Mouse (Mus musculus) right cerebral cortex, postnatal 10 days (tissue): ENCODE measurements around the gene Fam168a.

Source experiments
- DNase-seq, 2 experiments: peaks; one replicate each; pipeline ENCODE4 v3.0.0; 2021; ENCODE audit warnings: low spot score in 2 of 2

Gene Fam168a

DNA sequence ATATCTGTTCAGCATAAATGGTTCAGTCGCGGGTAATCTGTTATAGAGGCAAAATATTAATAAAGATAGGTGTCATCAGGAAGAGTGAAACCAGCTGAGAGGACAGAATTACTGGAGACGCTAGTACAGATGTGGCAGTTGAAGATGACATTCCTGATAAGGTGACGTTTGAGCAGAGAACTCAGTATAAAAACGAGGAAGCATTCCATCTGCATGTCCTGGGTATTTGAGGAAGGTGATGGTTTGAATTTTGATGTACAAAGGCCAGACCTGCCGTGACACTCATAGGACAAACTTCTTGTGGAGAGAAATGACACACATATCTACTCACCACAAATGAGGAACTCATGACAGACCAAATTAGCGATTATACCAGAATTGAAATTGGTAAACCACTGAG lies 73.8 kb downstream of the Fam168a start:
- no peak for DNase-seq

- DNase-seq: no peak
These were observed 78.2 kb downstream of the Fam168a start for GRCm38 (mm10) chr7:100784650-100785049.

DNA sequence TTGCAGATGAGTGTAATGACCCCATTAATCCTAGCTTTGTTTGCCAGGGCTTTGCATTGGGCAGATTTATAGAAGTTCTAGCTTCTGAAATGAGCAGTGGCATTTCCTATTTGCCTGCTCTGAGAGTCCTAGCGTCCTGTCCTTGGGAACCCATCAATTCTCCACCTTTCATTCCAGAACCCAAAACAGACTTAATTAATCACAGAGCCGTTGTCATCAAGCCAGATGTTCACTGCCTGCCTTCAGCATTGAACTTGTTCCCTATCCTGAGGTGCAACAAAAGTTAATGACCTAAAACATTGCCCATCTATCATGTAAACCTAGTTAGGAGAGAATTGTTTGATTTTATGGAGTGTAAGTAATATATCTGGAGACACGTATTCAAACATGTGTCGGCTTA lies 79.0 kb downstream of the Fam168a start:
- no peak for DNase-seq

DNA sequence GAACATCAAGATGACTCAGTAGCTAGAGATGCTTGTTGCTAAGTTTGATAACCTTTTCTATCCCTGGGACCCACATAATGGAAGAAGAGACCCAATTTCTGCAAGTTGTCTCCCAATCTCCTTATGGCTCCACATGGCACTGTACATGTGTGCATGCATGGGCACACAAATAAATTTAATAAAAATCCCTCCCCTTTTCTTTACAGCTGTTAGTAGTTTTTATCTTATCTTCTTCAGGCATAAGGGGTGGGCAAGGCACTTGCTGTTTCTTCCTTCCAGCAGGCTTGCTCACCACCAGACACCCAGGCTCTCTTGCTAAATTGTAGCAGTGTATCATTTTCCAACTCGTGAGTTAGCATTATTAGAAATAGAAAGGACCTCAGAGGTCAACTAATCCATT lies 79.6 kb downstream of the Fam168a start:
- no peak for DNase-seq

DNA sequence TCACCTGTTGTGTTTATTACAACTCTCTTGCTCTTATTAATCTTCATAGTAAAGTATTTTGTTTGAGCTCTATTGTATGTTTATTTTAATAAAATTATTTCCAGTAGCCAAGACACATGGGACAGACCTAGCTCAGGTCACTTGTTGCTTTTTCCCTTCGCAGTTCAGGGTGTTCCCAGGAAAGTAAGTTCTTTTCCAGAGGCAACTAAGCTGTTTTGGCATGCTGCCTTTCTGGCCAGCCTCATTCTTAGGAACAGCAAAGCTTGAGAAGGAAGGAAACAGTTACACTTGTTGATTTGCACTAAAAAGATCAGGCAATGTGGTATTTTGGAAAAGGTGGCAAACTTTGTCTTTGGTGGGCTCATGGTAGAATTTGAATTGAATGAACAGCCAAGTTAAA lies 81.9 kb downstream of the Fam168a start:
- no peak for DNase-seq

GRCm38 (mm10) chr7:100798810-100799209 lies 92.4 kb downstream of the Fam168a start:
- no peak for DNase-seq

DNA sequence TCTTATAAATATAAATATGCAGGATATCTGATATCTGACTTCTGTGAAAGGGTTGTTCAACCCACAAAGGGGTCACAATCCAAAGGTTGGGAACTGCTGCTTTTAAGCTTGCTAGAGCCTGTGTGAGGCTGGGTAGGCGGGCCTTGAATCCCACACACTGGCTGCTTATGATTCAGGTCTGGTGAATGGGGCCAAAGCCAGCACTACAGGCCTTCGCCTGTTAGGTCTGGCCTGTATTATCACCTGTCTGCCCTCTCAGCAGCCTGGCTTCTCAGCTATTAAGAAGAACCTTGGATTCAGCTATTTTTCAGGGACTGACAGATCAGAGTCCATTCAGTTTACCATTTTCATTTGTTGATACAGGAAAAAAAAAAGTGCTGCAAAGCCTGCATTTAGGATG lies 99.0 kb downstream of the Fam168a start:
- DNase-seq: no peak

DNA sequence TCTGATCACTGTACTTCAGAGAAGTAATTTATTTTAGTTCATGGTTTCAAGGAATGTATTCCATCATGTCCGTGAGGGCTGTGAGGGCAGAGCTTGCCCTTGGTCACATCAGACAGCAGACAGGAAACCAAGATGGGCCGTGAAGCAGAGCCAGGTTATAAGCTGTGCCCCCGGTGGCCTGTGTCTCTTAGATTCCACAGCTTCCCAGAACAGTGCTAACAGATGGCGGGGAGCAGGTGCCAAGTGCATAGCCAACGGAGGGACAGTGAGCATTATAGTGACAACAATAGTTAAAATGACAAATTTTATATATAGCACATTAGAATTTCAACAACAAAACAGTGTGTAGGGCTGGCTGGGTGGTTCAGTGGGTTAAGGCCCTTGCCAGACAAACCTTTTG lies 105.5 kb downstream of the Fam168a start:
- peak in 1 of 2 experiments; percentile 45 for DNase-seq

DNA sequence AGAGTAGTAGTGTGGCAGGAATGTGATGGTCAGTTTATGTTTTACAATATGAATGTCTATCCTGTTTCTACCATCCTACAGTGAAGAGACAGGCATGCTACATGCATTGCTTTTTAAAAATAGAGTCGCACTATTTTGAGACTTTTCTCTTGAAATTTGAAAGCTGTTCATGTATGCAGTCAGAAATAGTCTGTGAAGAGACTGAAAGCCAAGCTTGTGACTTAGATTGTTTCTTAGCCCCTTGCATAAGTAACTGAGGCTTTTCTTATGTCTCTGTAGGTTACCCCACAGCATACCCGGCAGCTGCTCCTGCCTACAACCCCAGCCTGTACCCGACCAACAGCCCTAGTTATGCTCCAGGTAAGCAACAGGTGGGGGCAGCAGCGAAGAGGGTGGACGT lies 106.2 kb downstream of the Fam168a start:
- no peak for DNase-seq

GRCm38 (mm10) chr7:100815900-100816570 lies 109.6 kb downstream of the Fam168a start:
- DNase-seq: no peak

DNA sequence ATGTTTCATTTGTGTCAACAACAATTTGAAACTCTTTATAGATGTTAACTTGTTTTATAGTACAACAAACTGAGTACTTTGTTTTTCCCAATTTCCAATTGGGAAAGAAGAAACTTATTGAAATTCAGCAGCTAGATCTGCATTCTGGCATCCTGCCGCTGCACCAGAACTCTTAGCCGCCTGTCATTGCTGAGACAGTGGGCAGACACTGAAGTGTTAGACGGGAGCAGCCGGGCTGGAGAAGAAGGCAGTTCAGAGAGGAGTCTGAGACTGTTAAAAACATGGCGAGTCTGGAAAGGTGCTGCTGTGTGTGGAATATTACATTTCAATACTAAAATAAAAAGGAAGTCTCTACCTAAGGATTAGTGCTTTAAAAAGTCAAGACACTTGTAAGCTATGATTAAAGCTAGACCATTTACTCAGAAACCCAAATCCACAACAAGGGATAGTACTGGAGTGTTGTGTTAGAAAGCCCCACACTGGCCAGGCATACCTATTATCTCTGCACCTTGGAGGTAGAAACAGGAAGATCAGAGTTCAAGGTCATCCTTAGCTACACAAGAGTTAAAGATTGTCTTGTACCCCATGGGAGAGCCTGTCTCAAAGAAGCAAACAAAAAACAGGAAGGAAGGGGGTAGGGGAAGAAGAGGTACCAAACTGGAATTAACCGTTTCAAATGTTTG lies 110.5 kb downstream of the Fam168a start:
- DNase-seq: peak; percentile 82 to 87

DNA sequence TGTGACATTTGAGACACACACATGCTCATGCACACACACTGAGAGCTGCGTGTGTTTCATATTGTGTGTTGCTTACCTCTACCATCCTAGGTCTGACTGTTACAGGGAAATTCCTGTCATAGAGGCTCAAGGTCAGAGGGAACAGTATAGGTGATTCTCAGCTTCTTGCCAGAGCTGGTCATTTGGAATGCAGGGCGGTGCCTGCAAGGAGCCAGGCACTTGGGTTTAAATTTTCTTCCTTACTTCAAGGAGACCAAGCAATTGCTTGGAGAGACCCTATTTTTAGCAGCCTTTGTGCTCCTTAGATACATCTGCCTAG lies 111.0 kb downstream of the Fam168a start:
- no peak for DNase-seq

- DNase-seq: peak in 1 of 2 experiments; percentile 68
These were observed 112.1 kb downstream of the Fam168a start for GRCm38 (mm10) chr7:100818401-100819064.

DNA sequence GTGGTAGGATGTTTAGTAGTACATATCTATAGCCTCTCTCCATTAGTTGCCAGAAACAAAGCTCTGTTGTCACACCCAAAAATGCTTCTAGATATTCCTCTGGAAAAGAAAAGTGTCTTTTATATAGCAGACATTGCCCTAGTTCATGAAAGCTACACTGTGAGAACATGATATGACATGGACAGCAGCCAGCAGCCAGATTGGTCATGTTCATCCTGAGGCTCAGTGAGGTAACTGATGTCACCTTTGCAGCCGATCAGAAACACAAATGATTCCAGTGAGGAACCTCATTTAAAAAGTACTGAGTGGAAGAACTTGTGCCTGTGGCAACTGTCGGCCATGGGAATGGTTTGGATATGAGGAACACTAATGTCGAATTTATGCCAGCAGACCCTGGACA lies 118.2 kb downstream of the Fam168a start:
- DNase-seq: no peak

DNA sequence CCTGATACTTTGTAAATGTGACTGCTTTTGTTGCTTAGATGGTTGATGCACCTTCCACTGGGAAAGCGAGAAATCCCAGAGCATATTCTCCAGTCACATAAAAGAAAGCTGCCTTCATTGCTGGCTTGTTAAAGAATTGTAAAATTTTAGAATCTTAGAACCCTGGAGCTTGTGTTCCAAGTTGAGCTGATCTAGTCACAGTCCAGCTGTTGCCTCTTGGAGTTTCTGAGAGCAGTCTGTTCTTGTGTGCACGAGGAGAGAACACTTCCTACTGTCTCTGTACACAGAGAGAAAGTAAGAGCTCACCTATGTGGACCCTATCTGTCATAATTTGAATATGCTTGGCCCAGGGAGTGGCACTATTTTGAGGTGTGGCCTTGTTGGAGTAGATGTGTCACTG lies 122.1 kb downstream of the Fam168a start:
- DNase-seq: no peak

GRCm38 (mm10) chr7:100833859-100834258 lies 127.4 kb downstream of the Fam168a start:
- DNase-seq: no peak

DNA sequence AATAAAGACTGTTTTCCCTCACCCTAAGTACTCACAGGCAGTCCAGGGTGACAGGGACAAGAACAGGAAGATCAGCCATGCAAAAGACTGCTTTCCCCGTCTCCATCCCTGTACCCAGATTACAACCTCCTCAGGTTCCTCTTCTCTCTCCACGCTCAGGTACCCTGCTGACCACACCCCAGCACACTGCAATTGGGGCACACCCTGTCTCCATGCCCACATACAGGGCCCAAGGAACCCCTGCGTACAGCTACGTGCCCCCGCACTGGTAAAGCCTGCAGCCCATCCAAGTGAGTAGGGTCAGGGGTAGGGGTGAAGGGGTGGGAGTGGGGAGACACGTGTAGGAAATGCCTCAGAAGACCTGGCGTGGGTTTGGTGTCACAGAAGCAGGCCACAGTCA lies 128.7 kb downstream of the Fam168a start:
- no peak for DNase-seq

GRCm38 (mm10) chr7:100835711-100836110 lies 129.3 kb downstream of the Fam168a start:
- no peak for DNase-seq

DNA sequence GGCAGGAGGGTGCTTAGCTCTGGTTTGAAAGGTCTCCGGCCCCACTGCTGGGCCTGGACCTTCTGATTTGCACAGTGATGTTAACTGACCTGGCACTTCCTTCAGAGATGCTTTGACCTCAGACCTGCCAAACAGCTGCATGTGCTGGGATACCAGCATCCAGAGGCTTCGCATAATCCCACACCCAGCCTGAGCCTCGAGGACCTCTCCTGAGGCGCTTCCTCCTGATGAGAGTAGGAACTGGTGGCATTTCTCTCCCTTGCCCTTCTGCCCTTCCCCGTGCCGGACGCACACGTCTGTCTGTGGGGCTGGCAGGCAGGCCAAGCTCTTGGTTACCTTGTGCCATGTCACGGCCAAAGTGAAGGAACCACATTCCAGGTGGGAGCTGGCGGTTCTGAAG lies 130.2 kb downstream of the Fam168a start:
- no peak for DNase-seq

- no peak for DNase-seq
These were observed 131.3 kb downstream of the Fam168a start for GRCm38 (mm10) chr7:100837701-100838100.

DNA sequence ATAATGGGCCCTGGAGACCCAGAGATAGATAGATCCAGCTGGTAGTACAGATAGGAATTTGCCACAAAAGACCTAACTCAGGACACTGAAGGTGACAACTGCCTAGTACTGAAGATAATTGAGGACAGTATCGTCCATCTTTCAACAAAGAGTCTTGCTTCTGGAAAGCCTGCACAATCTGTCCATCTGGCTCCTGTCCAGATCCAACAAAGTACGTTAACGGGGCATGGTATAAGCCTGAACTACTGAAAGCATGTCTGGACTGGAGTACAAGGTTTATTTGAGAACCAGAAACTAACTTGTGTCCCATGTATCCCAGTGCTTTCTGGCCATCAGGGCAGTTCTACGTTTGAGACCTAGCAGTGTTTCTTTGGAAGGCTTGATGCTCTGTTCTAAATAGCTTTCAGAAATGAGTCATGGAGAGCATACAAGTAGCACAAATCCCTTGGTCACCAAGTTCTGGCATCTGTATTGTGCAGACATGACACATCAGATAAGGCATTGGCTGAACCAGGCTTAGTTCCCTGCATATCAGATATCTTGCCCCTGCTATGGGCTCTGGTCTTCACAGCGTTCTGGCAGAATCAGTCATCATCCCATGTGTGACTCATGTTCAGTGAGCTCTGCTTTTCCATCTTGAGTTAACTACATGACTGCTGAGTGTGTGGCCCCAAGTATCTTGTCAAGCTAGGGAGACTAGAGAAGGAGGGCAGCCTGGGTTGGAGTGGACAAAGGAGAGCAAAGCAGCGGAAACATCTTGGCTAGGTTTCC lies 133.4 kb downstream of the Fam168a start:
- no peak for DNase-seq

DNA sequence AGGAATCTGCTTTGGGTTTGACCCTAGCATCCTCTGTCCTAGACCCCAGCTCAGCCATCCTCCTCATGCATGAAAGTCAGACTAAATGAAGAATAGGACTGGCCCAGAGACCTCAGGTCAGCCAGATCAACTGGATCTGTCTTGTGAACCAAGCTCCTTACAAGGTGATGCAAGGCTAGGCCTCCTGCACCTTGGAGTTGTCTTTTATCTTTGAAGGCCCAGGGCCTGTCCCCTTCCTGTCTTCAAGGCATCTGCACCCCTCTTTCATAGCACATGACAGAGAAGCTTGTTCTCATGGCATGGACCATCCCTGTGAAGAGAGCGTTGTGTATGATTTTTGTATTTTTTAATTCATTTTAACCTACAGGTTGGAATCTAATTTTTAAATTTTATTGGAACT lies 134.5 kb downstream of the Fam168a start:
- DNase-seq: no peak

GRCm38 (mm10) chr7:100841608-100842007 lies 135.2 kb downstream of the Fam168a start:
- DNase-seq: no peak
